ENCODE assay signal across 8 mouse cellular contexts in the genomic region with DNA sequence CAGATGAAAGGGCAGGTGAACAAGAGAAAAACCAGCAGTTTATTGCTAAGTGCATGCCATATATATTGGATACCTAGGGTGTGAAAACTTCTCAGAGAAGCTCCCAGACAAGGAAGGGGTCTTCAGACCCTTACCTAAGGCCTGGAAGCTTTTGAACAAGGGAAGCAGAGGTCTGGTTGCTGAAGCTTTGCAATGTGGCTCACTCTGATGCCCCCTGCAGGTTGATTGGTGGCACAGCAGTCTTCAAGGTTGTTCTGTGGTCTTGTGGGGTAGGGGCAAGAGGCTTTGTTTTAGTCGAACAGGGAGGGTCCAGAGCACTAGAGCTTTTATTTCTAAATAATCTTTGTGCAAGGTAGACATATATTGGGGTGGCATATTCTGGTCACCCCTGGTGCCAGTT. TPM values are rescaled to one million over a fixed set of nuclear protein-coding genes. Genes with fewer than 3 reads are reported as not detected.
A peak's percentile ranks its signal among the peaks of the same experiment; 100 is the strongest.
DNase-seq lines count a peak whose midpoint lies in the region; ATAC-seq and TF ChIP-seq lines count a peak whose summit lies in the region.
"Had no signal": no experiment of that assay in that cellular context is flagged by ENCODE, and none has a peak within 500 bp of the region (broad histone marks: within the 10 kb centered on the region; RNA-seq: fewer than 3 reads in every experiment).

No protein-coding gene starts in this region.

- peak; percentile 82 for TF ChIP-seq CTCF in ES-Bruce4 (IDR thresholded peaks at IDR 0.05; ENCODE audit: low read depth, low read length)

- H3K36me3 ChIP-seq in hindbrain, embryonic 14.5 days (replicated peaks; ENCODE audit: control insufficient read depth, insufficient read depth) = no peaks in the 10 kb centered on the region
- H3K36me3 ChIP-seq in hindbrain, embryonic 13.5 days = no peaks in the 10 kb centered on the region
- H3K36me3 ChIP-seq in ES-Bruce4 (ENCODE audit: control insufficient read depth, insufficient read depth, low read length, poor library complexity, severe bottlenecking) = no peaks in the 10 kb centered on the region
- H3K36me3 ChIP-seq: liver, embryonic 15.5 days had no signal

- DNase-seq in hindbrain, embryonic 14.5 days (ENCODE audit: low spot score) = peak; percentile 58
- DNase-seq in A20 (ENCODE audit: low read depth, low spot score) = peak; percentile 56
- peak; percentile 23 to 32 for DNase-seq in cerebellum, postnatal 36 days
- peak; percentile 9 to 32 for DNase-seq in lung, adult 18-20 months
- peak; percentile 35 for DNase-seq in thymus, postnatal 25 days

- TF ChIP-seq POLR2A in ES-Bruce4 (IDR thresholded peaks at IDR 0.05; ENCODE audit: insufficient read depth, low read length) = no peak

- 16% methylated on average over 1 of the region's 1 CpGs for WGBS in hindbrain, embryonic 14.5 days
- 30% methylated on average over 1 of the region's 1 CpGs for WGBS in hindbrain, embryonic 13.5 days

- H3K27ac ChIP-seq in hindbrain, embryonic 14.5 days = no peak overlapping the region
- H3K27ac ChIP-seq in hindbrain, embryonic 13.5 days = no peak overlapping the region
- H3K27ac ChIP-seq in ES-Bruce4 (ENCODE audit: insufficient read depth, low read length) = no peak overlapping the region
- H3K27ac ChIP-seq: liver, embryonic 15.5 days had no signal

- TF ChIP-seq EP300 in ES-Bruce4 (IDR thresholded peaks at IDR 0.05; ENCODE audit: insufficient read depth, low read depth, low read length) = no peak

- no peak overlapping the region for H3K4me2 ChIP-seq in hindbrain, embryonic 14.5 days (replicated peaks)
- H3K4me2 ChIP-seq in hindbrain, embryonic 13.5 days = no peak overlapping the region
- H3K4me2 ChIP-seq: liver, embryonic 15.5 days had no signal

- no peak for ATAC-seq in hindbrain, embryonic 14.5 days (ENCODE audit: low FRiP score)
- ATAC-seq in hindbrain, embryonic 13.5 days (ENCODE audit: low FRiP score) = no peak

- H3K9me3 ChIP-seq in hindbrain, embryonic 14.5 days (ENCODE audit: control insufficient read depth, low read length) = no peaks in the 10 kb centered on the region
- H3K9me3 ChIP-seq in hindbrain, embryonic 13.5 days = no peaks in the 10 kb centered on the region
- no peaks in the 10 kb centered on the region for H3K9me3 ChIP-seq in ES-Bruce4 (replicated peaks; ENCODE audit: control insufficient read depth, insufficient read depth, low read length, poor library complexity, severe bottlenecking)
- H3K9me3 ChIP-seq: liver, embryonic 15.5 days had no signal

- no peaks in the 10 kb centered on the region for H3K27me3 ChIP-seq in hindbrain, embryonic 14.5 days (ENCODE audit: control insufficient read depth, insufficient read depth, low read length)
- no peaks in the 10 kb centered on the region for H3K27me3 ChIP-seq in hindbrain, embryonic 13.5 days
- H3K27me3 ChIP-seq in ES-Bruce4 (ENCODE audit: control insufficient read depth, insufficient read depth, low read length, poor library complexity, severe bottlenecking) = no peaks in the 10 kb centered on the region
- H3K27me3 ChIP-seq: liver, embryonic 15.5 days had no signal

- H3K4me1 ChIP-seq in hindbrain, embryonic 14.5 days (replicated peaks; ENCODE audit: control insufficient read depth, insufficient read depth, low read length) = no peaks in the 10 kb centered on the region
- H3K4me1 ChIP-seq in hindbrain, embryonic 13.5 days (replicated peaks) = no peaks in the 10 kb centered on the region
- no peaks in the 10 kb centered on the region for H3K4me1 ChIP-seq in ES-Bruce4 (ENCODE audit: control insufficient read depth, insufficient read depth, low read length)
- H3K4me1 ChIP-seq: liver, embryonic 15.5 days had no signal

- H3K4me3 ChIP-seq in hindbrain, embryonic 14.5 days (replicated peaks; ENCODE audit: low read length) = no peak overlapping the region
- H3K4me3 ChIP-seq in hindbrain, embryonic 13.5 days = no peak overlapping the region
- H3K4me3 ChIP-seq in ES-Bruce4 (ENCODE audit: low read depth, low read length) = no peak overlapping the region
- H3K4me3 ChIP-seq: liver, embryonic 15.5 days had no signal

- H3K9ac ChIP-seq in hindbrain, embryonic 14.5 days = no peak overlapping the region
- no peak overlapping the region for H3K9ac ChIP-seq in hindbrain, embryonic 13.5 days
- H3K9ac ChIP-seq in ES-Bruce4 (ENCODE audit: low read depth, poor library complexity, severe bottlenecking) = no peak overlapping the region
- H3K9ac ChIP-seq: liver, embryonic 15.5 days had no signal

RNA-seq across cellular contexts. Expression of a gene that starts 34.3 kb away (rescaled TPM):
- 14.5 and 16.3 TPM in 2 replicates for polyA plus RNA-seq in hindbrain, embryonic 14.5 days (2014; fragmentation: Nextera tagmentation; extraction: Ambion mirVana)
- polyA plus RNA-seq in hindbrain, embryonic 13.5 days (2015; fragmentation: Nextera tagmentation; extraction: Ambion mirVana) = 20.1 and 21.6 TPM in 2 replicates
- polyA plus RNA-seq in ES-Bruce4 (2011; ENCODE audit: insufficient read depth, insufficient read length, low read depth, missing spikeins) = 14.1 and 16.0 TPM in 2 replicates

RNA-seq across cellular contexts. Expression of a gene that starts 34.4 kb away (rescaled TPM):
- polyA plus RNA-seq in hindbrain, embryonic 14.5 days (2014; fragmentation: Nextera tagmentation; extraction: Ambion mirVana) = 1,408 and 1,660 TPM in 2 replicates
- polyA plus RNA-seq in hindbrain, embryonic 13.5 days (2015; fragmentation: Nextera tagmentation; extraction: Ambion mirVana) = 1,104 and 1,361 TPM in 2 replicates
- polyA plus RNA-seq in ES-Bruce4 (2011; ENCODE audit: insufficient read depth, insufficient read length, low read depth, missing spikeins) = 319 and 354 TPM in 2 replicates
